Mouse (Mus musculus): ENCODE measurements around the gene Agr2. TPM values are rescaled to one million over a fixed set of nuclear protein-coding genes. Genes with fewer than 3 reads are reported as not detected.

Gene Agr2
- 0.32 and 1.5 TPM in 2 replicates for polyA plus RNA-seq (2015; fragmentation: Nextera tagmentation; extraction: Ambion mirVana)

GRCm38 (mm10) chr12:35992711-35993110 is at the start of gene Agr2:
Agr2 (plus strand) TSS chr12:35992907.
- Histone ChIP-seq H3K9ac (no peak within 1 kb of the TSS), H3K27me3 (no peaks in the 10 kb centered on the region), H3K27ac (no peak within 1 kb of the TSS), H3K4me1 (0 out of 2 replicates have a peak, but pooled peaks cover 5% of the 10 kb centered on the region), H3K4me3 (no peak within 1 kb of the TSS), H3K9me3 (no peaks in the 10 kb centered on the region), H3K36me3 (no peaks in the 10 kb centered on the region), H3K4me2 (replicated peaks) (no peak within 1 kb of the TSS)
- 60% methylated on average over 9 of the region's 9 CpGs for WGBS
- ATAC-seq (ENCODE audit: low FRiP score, low read depth): no peak

- Histone ChIP-seq H3K4me1 (no peaks in the 10 kb centered on the region), H3K9ac (no peak overlapping the region), H3K4me2 (replicated peaks) (no peak overlapping the region), H3K27me3 (no peaks in the 10 kb centered on the region), H3K4me3 (no peak overlapping the region), H3K36me3 (no peaks in the 10 kb centered on the region), H3K9me3 (no peaks in the 10 kb centered on the region), H3K27ac (no peak overlapping the region)
- ATAC-seq (ENCODE audit: low FRiP score, low read depth): no peak
- WGBS: 47% methylated on average over 1 of the region's 1 CpGs
These were observed 41.0 kb upstream of the Agr2 start for GRCm38 (mm10) chr12:35951757-35952156.

DNA sequence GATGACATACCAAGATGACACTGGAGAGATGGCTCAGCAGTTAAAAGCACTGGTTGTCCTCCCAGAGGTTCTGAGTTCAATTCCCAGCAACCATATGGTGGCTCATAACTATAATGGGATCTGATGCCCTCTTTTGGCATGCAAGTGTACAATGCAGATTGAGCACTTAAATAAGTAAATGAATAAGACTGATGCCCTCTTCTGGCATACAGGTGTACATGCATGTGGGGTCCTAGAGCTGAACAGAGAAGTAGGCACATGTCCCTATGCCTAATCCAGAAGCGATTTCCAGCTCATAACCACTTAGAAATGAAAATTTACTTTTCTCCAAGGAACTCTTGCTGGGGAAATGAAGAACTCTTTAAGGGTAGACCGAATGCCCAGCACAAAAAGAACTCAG is 35.5 kb upstream of the Agr2 start:
- no peak for ATAC-seq (ENCODE audit: low FRiP score, low read depth)
- H3K4me2 ChIP-seq (replicated peaks): no peak overlapping the region
- no peaks in the 10 kb centered on the region for H3K4me1 ChIP-seq
- WGBS: 85% methylated on average over 2 of the region's 2 CpGs
- H3K9ac ChIP-seq: no peak overlapping the region
- H3K27ac ChIP-seq: no peak overlapping the region
- no peaks in the 10 kb centered on the region for H3K27me3 ChIP-seq
- H3K36me3 ChIP-seq: no peaks in the 10 kb centered on the region
- H3K4me3 ChIP-seq: no peak overlapping the region
- peaks cover 4% of the 10 kb centered on the region; the same call in 1 of the 2 replicates for H3K9me3 ChIP-seq

GRCm38 (mm10) chr12:35966098-35966767 is 26.5 kb upstream of the Agr2 start:
- Histone ChIP-seq H3K4me3 (no peak overlapping the region), H3K36me3 (no peaks in the 10 kb centered on the region), H3K4me1 (no peaks in the 10 kb centered on the region), H3K27me3 (no peaks in the 10 kb centered on the region), H3K9me3 (no peaks in the 10 kb centered on the region), H3K9ac (no peak overlapping the region), H3K4me2 (replicated peaks) (no peak overlapping the region), H3K27ac (no peak overlapping the region)
- no peak for ATAC-seq (ENCODE audit: low FRiP score, low read depth)
- WGBS: 47% methylated on average over 7 of the region's 7 CpGs

GRCm38 (mm10) chr12:35966768-35967141 is 26.0 kb upstream of the Agr2 start:
- Histone ChIP-seq H3K36me3 (no peaks in the 10 kb centered on the region), H3K4me2 (replicated peaks) (no peak overlapping the region), H3K9ac (no peak overlapping the region), H3K27ac (no peak overlapping the region), H3K27me3 (no peaks in the 10 kb centered on the region), H3K4me3 (no peak overlapping the region), H3K9me3 (no peaks in the 10 kb centered on the region), H3K4me1 (no peaks in the 10 kb centered on the region)
- ATAC-seq (ENCODE audit: low FRiP score, low read depth): peak; percentile 67; the same call in 1 of the 2 replicates
- WGBS: 46% methylated on average over 7 of the region's 7 CpGs

DNA sequence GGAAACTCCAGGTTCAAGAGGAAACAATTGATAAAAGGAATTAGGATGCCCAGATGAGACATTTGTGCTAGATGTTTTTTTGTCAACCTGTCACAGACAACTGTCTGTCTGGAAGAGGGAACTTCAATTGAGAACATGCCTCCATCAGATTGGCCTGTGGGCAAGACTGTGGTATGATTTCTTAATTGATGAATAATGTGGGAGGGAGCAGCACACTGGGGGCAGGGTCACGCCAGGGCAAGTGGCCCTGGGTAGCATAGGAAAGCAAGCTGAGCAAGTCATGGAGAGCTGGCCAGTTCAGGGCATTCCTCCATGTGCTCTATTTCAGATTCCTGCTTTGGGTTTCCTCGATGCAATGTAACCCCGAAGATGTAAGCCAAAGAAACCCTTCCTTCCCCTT is 16.8 kb upstream of the Agr2 start:
- H3K9me3 ChIP-seq: no peaks in the 10 kb centered on the region
- H3K36me3 ChIP-seq: no peaks in the 10 kb centered on the region
- 87% methylated on average over 3 of the region's 3 CpGs for WGBS
- no peak overlapping the region for H3K4me2 ChIP-seq (replicated peaks)
- no peaks in the 10 kb centered on the region for H3K27me3 ChIP-seq
- H3K9ac ChIP-seq: no peak overlapping the region
- H3K27ac ChIP-seq: no peak overlapping the region
- no peak overlapping the region for H3K4me3 ChIP-seq
- H3K4me1 ChIP-seq: no peaks in the 10 kb centered on the region
- no peak for ATAC-seq (ENCODE audit: low FRiP score, low read depth)

DNA sequence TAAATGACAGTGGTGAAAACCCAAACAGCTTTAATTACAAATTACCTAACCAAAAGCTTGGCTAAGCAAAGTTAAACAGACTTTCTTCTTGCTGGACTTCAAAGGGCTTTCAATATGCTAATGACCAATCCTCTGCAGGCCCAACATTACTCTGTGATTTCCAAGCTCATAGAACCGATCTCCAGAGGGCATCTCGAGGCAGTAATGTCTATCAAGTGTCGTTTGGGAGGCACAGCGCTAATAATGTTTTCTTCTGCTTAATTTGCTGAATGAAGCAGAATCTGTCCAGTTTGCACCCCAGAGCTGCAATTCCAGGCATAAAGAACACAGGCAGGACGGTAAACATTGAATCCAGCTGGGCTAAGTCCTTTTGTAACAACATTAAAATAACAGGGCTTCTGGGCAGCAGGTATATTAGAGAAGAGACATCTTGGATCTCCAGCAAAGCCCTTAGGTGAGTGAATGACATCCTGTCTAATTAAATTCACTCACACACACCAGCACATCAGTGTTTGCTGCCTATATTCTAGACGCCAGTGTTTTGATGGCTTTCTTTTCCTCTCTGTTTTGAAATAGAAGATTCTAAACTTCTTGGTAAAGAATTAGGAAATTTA is 15.0 kb upstream of the Agr2 start:
- WGBS: 26% methylated on average over 6 of the region's 6 CpGs
- H3K27ac ChIP-seq: no peak overlapping the region
- no peaks in the 10 kb centered on the region for H3K9me3 ChIP-seq
- no peak overlapping the region for H3K4me2 ChIP-seq (replicated peaks)
- H3K9ac ChIP-seq: no peak overlapping the region
- H3K27me3 ChIP-seq: no peaks in the 10 kb centered on the region
- no peak overlapping the region for H3K4me3 ChIP-seq
- no peak for ATAC-seq (ENCODE audit: low FRiP score, low read depth)
- H3K4me1 ChIP-seq: no peaks in the 10 kb centered on the region
- no peaks in the 10 kb centered on the region for H3K36me3 ChIP-seq

GRCm38 (mm10) chr12:35979625-35980024 is 13.1 kb upstream of the Agr2 start:
- no peaks in the 10 kb centered on the region for H3K9me3 ChIP-seq
- no peaks in the 10 kb centered on the region for H3K36me3 ChIP-seq
- WGBS: 81% methylated on average over 5 of the region's 5 CpGs
- no peak overlapping the region for H3K9ac ChIP-seq
- no peak overlapping the region for H3K4me2 ChIP-seq (replicated peaks)
- ATAC-seq (ENCODE audit: low FRiP score, low read depth): no peak
- H3K4me1 ChIP-seq: 0 out of 2 replicates have a peak, but pooled peaks cover 4% of the 10 kb centered on the region
- no peak overlapping the region for H3K27ac ChIP-seq
- H3K27me3 ChIP-seq: no peaks in the 10 kb centered on the region
- H3K4me3 ChIP-seq: no peak overlapping the region

GRCm38 (mm10) chr12:35981732-35982360 is 10.9 kb upstream of the Agr2 start:
- no peak for ATAC-seq (ENCODE audit: low FRiP score, low read depth)
- 58% methylated on average over 6 of the region's 6 CpGs for WGBS
- Histone ChIP-seq H3K27me3 (no peaks in the 10 kb centered on the region), H3K4me1 (0 out of 2 replicates have a peak, but pooled peaks cover 4% of the 10 kb centered on the region), H3K27ac (no peak overlapping the region), H3K4me2 (replicated peaks) (no peak overlapping the region), H3K9me3 (no peaks in the 10 kb centered on the region), H3K36me3 (no peaks in the 10 kb centered on the region), H3K4me3 (no peak overlapping the region), H3K9ac (no peak overlapping the region)

DNA sequence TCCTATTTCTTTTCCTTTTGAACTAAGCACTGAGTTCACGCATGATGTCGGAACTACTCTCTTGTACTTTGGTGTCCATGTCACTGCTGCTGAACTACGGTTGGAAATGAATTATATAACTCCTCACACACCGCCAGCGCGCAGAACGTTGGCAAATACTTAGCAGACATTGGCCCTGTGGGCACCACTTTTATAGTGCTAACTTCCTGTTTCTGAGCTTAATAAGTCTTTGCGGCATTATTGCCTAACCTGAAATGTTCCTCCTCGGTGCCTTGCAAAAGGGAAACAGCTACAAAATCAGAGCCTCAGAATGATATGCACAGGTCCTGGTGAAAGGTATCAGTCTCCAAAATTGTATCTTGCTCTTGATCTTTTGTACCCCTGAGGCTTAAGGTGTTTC is 9.2 kb upstream of the Agr2 start:
- ATAC-seq (ENCODE audit: low FRiP score, low read depth): peak; percentile 48; the same call in 1 of the 2 replicates
- Histone ChIP-seq H3K9me3 (no peaks in the 10 kb centered on the region), H3K4me2 (replicated peaks) (no peak overlapping the region), H3K27me3 (no peaks in the 10 kb centered on the region), H3K4me1 (0 out of 2 replicates have a peak, but pooled peaks cover 4% of the 10 kb centered on the region), H3K9ac (no peak overlapping the region), H3K27ac (no peak overlapping the region), H3K4me3 (no peak overlapping the region), H3K36me3 (no peaks in the 10 kb centered on the region)
- WGBS: 52% methylated on average over 9 of the region's 9 CpGs

DNA sequence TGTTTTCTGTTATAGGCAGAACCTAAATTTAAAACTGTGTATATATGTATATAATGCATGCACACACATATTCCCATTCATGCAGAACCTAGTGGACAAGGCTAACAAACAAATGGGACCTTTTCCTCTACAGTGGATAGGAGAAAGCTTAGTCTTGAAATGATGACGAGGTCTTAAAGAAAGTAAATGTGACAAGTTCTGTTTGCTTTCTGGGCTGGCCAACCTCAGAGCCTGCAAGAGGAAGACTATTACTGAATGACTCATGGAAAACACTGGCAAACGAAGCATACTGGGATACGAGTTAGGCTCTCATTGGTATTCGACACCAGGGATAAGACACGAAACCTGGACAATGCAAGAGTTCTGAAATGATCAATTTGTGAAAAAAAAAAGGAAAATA is 8.0 kb upstream of the Agr2 start:
- no peak overlapping the region for H3K4me2 ChIP-seq (replicated peaks)
- WGBS: 83% methylated on average over 5 of the region's 5 CpGs
- no peak overlapping the region for H3K9ac ChIP-seq
- no peak overlapping the region for H3K4me3 ChIP-seq
- 0 out of 2 replicates have a peak, but pooled peaks cover 4% of the 10 kb centered on the region for H3K4me1 ChIP-seq
- H3K27me3 ChIP-seq: no peaks in the 10 kb centered on the region
- ATAC-seq (ENCODE audit: low FRiP score, low read depth): no peak
- no peak overlapping the region for H3K27ac ChIP-seq
- no peaks in the 10 kb centered on the region for H3K9me3 ChIP-seq
- no peaks in the 10 kb centered on the region for H3K36me3 ChIP-seq

- WGBS: 72% methylated on average over 3 of the region's 3 CpGs
- no peak overlapping the region for H3K9ac ChIP-seq
- H3K9me3 ChIP-seq: no peaks in the 10 kb centered on the region
- no peak for ATAC-seq (ENCODE audit: low FRiP score, low read depth)
- no peak overlapping the region for H3K4me2 ChIP-seq (replicated peaks)
- H3K4me1 ChIP-seq: 0 out of 2 replicates have a peak, but pooled peaks cover 5% of the 10 kb centered on the region
- H3K27me3 ChIP-seq: no peaks in the 10 kb centered on the region
- no peak overlapping the region for H3K4me3 ChIP-seq
- H3K36me3 ChIP-seq: no peaks in the 10 kb centered on the region
- H3K27ac ChIP-seq: no peak overlapping the region
These were observed 876 bp downstream of the Agr2 start for GRCm38 (mm10) chr12:35993583-35993982.
